Mouse (Mus musculus) stomach, postnatal 0 days (tissue): Measurements from ENCODE around the gene Chchd2. TPM values are rescaled to one million over a fixed set of nuclear protein-coding genes. Genes with fewer than 3 reads are reported as not detected.
"Not testable (repeated sequence)": the region's sequence is repeated elsewhere in the genome, so short reads cannot be mapped to it uniquely, and the experiment has no call there.

Experiments
- ATAC-seq: fragments of 200-750 bp; cut with Nextera tagmentation; 2 replicates; pipeline ENCODE4 v1.8.0; 2017; ENCODE audit not compliant: low FRiP score, low TSS enrichment
- DNase-seq: peaks from one replicate; pipeline ENCODE4 v3.0.0-alpha.2; 2016; ENCODE audit warnings: low spot score
- H3K27ac ChIP-seq: fragments of 300-500 bp; sonication (generic); replicated peaks from 2 replicates; pipeline ENCODE4 v1.5.1; 2014; ENCODE audit warnings: mild to moderate bottlenecking, control low read depth
- H3K27me3 ChIP-seq: fragments of 300-500 bp; sonication (generic); 2 replicates; pipeline ENCODE4 v1.6.1; 2014; ENCODE audit warnings: low read length; ENCODE audit not compliant: control insufficient read depth, insufficient read depth
- H3K36me3 ChIP-seq: fragments of 300-500 bp; sonication (generic); 2 replicates; pipeline ENCODE4 v1.6.1; 2014; ENCODE audit warnings: low read length, mixed read lengths; ENCODE audit not compliant: control insufficient read depth, insufficient read depth
- H3K4me1 ChIP-seq: fragments of 300-500 bp; sonication (generic); replicated peaks from 2 replicates; pipeline ENCODE4 v1.6.1; 2014; ENCODE audit warnings: antibody characterized with exemption; ENCODE audit not compliant: control insufficient read depth, insufficient read depth
- H3K4me2 ChIP-seq: fragments of 300-500 bp; sonication (generic); replicated peaks from 2 replicates; pipeline ENCODE4 v1.6.1; 2014; ENCODE audit warnings: low read depth, mild to moderate bottlenecking, control low read depth, moderate library complexity
- H3K4me3 ChIP-seq: fragments of 300-500 bp; sonication (generic); 2 replicates; pipeline ENCODE4 v1.5.1; 2014; ENCODE audit warnings: low read depth, low read length, control low read depth
- H3K9ac ChIP-seq: fragments of 300-500 bp; sonication (generic); 2 replicates; pipeline ENCODE4 v1.6.1; 2014; ENCODE audit warnings: mild to moderate bottlenecking, low read length, control low read depth, mixed read lengths
- H3K9me3 ChIP-seq: fragments of 300-500 bp; sonication (generic); 2 replicates; pipeline ENCODE4 v1.6.1; 2016; ENCODE audit warnings: low read length; ENCODE audit not compliant: control insufficient read depth
- CTCF ChIP-seq: IDR thresholded peaks from 2 replicates; pipeline ENCODE4 v1.5.1; 2016; ENCODE audit warnings: antibody characterized with exemption, low read depth, mild to moderate bottlenecking, moderate library complexity
- EP300 ChIP-seq: optimal IDR thresholded peaks from 2 replicates; pipeline ENCODE3; 2016; ENCODE audit warnings: antibody characterized with exemption
- WGBS: fragments of 180-500 bp; shearing (Covaris S2); extraction: QIAGEN DNeasy Blood & Tissue Kit; methylation state at CpG from one replicate; pipeline ENCODE4 v1.1.7; 2014; 5-methylcytosine and 5-hydroxymethylcytosine counted together
- polyA plus RNA-seq: library from polyadenylated mRNA; unstranded; fragments of >200 nt; fragmentation: Nextera tagmentation; extraction: Ambion mirVana; gene quantifications from 2 replicates; pipeline ENCODE4 v1.2.1, GENCODE M21; 2015

The Chchd2 gene
- polyA plus RNA-seq, 1 experiment from 2014 or later = 964 TPM

DNA sequence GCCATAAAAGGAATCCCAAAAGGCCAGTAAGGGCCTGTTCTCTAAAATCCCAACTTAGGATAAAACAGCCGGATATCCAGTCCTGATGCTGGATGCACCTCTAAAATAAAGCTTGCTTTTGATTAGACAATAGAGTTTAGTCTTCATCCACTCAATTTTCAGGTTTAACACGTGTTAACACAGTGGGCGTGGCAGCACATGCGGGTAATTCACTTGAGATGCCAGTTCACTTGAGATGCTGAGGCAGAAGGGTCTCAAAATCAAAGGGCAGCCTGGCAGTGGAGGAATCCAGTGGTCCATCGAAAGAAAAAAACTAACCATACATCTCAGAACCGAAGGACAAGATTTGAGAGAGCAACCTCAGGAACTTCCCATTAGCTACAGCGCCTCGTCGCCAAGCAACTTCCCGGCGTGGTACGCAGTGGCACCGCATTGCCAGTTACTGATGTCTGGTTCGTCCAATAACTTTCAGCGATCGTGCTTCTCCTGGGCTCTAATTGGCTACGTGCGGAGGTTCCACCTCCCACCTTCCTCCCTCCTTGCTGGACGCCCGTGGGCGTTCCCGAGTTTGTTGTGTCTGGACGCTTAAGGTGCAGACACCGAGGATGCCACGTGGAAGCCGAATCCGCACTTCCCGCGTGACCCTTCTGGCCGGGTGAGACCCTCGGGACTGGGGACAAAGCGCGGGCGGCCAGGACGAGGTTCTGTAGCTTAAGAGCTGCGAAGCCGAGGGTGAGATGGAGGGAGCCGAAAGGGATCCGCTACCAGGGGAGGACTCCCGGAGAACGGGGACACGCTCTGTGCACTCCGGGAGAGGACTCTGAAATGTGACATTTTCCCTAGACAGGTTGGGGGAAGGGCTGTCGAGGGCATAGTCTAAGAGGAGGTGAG is 8.2 kb upstream of the Chchd2 start, which contains the start of gene Zbed5:
TSS of gene Zbed5 (plus strand) at position 526 of the 891 bp plus-strand sequence.
- no peaks in the 10 kb centered on the region for H3K9me3 ChIP-seq
- no peaks in the 10 kb centered on the region for H3K36me3 ChIP-seq
- H3K4me1 ChIP-seq = no peaks in the 10 kb centered on the region
- TF ChIP-seq CTCF (no peak), EP300 (no peak)
- H3K27ac ChIP-seq = no peak within 1 kb of the TSS
- H3K9ac ChIP-seq = peak within 1 kb of the TSS; percentile 63
- peak within 1 kb of the TSS; percentile 48 for H3K4me3 ChIP-seq
- peak; percentile 100 for ATAC-seq
- H3K27me3 ChIP-seq = no peaks in the 10 kb centered on the region
- peak; percentile 91 for DNase-seq
- 3% methylated on average over 44 of the region's 44 CpGs for WGBS
- H3K4me2 ChIP-seq = peak within 1 kb of the TSS; percentile 82

DNA sequence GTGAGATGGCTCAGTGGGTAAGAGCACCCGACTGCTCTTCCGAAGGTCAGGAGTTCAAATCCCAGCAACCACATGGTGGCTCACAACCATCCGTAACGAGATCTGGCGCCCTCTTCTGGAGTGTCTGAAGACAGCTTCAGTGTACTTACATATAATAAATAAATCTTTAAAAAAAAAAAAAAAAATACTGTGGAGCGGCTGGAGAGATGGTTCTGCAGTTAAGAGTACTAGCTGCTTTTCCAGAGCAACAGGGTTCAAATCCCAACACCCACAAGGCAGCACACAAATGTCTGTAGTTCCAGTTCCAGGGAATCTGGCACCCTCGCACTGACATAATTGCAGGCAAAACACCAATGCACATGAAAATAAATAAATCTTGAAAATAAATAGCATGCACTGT is 3.1 kb upstream of the Chchd2 start:
- not testable (repeated sequence) for ATAC-seq, H3K27me3 ChIP-seq, H3K36me3 ChIP-seq, H3K4me2 ChIP-seq, H3K27ac ChIP-seq, H3K4me1 ChIP-seq, H3K9me3 ChIP-seq, H3K9ac ChIP-seq, H3K4me3 ChIP-seq, DNase-seq
- 79% methylated on average over 4 of the region's 7 CpGs for WGBS

DNA sequence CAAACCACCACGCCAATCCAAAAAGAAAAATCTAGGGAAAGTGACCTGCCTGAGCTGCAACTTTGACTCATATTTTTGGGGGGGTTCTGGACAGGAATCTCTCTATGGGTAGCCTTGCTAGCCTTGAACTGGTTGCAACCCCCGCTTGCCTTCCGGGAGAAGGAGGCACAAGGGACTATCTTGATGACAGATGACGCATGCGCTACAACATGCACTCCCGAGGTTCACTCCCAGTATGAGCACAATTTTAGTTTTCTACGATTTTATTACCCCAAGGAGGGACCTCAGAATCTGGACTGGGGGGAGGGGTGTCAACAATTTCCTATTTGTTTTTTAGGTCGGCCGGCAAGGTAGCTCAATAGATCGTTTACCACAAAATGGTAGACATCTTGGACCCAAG is 999 bp downstream of the Chchd2 start:
- DNase-seq (peak; percentile 44), ATAC-seq (no peak)
- TF ChIP-seq CTCF = no peak
- no peak for TF ChIP-seq EP300
- Histone ChIP-seq H3K4me2 (peak overlapping the region; percentile 60), H3K9ac (peak overlapping the region; percentile 86), H3K9me3 (no peaks in the 10 kb centered on the region), H3K36me3 (0 out of 2 replicates have a peak, but pooled peaks cover 3% of the 10 kb centered on the region), H3K27me3 (no peaks in the 10 kb centered on the region), H3K27ac (peak overlapping the region; percentile 97; the same call in 1 of the 2 replicates), H3K4me3 (peak overlapping the region; percentile 70), H3K4me1 (no peaks in the 10 kb centered on the region)
- WGBS = 23% methylated on average over 10 of the region's 10 CpGs

DNA sequence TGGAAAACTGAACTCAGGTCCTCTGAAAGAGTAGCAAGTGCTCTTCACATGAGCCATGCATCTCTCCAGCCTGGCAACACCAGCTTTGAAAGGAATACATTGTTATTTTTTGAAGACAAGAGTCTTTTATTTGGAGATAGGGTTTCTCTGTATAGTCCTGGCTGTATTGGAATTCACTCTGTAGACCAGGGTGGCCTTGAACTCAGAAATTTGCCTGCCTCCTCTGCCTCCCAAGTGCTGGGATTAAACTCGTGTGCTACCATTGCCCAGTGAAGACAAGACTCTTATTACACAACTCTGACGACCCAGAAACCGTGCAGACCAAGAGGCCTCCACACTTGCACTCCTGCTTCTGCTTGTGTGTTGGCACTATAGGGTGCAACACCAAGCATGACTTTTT is 7.4 kb downstream of the Chchd2 start:
- Histone ChIP-seq H3K27me3 (no peaks in the 10 kb centered on the region), H3K9me3 (no peaks in the 10 kb centered on the region), H3K36me3 (peaks cover 8% of the 10 kb centered on the region; the same call in 1 of the 2 replicates), H3K9ac (no peak overlapping the region), H3K4me2 (no peak overlapping the region), H3K4me1 (no peaks in the 10 kb centered on the region), H3K4me3 (no peak overlapping the region), H3K27ac (no peak overlapping the region)
- ATAC-seq (no peak), DNase-seq (no peak)
- 68% methylated on average over 3 of the region's 3 CpGs for WGBS
- TF ChIP-seq EP300 (no peak), CTCF (no peak)

DNA sequence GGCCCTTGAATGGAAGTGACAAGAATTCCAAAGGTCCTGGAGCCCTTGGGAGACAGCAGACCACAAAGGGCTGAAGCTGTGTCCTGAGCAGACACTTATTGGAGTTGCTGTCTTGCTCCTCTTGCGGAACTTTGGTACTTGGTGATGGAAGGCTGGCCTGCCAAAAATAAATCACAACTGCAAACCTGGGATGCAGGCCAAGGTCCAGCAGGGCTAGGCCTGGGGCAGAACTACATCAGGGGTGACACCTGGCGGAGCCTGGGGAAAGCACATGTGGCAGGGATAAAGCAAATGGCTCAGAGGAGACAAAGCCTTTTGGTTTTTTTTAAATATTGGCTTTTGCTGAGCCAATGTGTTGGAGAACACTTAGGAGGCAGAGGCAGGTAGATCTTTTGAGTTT is 8.3 kb downstream of the Chchd2 start:
- WGBS = 32% methylated on average over 2 of the region's 2 CpGs
- ATAC-seq (peak; percentile 49; the same call in 1 of the 2 replicates), DNase-seq (peak; percentile 69)

More for the DNA sequence above, 8.3 kb downstream of the Chchd2 start:
- Histone ChIP-seq H3K9ac (no peak overlapping the region), H3K36me3 (peaks cover 8% of the 10 kb centered on the region; the same call in 1 of the 2 replicates), H3K9me3 (no peaks in the 10 kb centered on the region), H3K27me3 (no peaks in the 10 kb centered on the region), H3K27ac (no peak overlapping the region), H3K4me3 (no peak overlapping the region), H3K4me2 (no peak overlapping the region), H3K4me1 (no peaks in the 10 kb centered on the region)
- TF ChIP-seq CTCF = peak; percentile 74
- TF ChIP-seq EP300 = no peak
